Mouse (Mus musculus) midbrain, embryonic 12.5 days (tissue): Measurements from ENCODE around the gene Srrm4. TPM values are rescaled to one million over a fixed set of nuclear protein-coding genes. Genes with fewer than 3 reads are reported as not detected.

Experiments used
- ATAC-seq: fragments of 200-750 bp; cut with Nextera tagmentation; 2 replicates; pipeline ENCODE4 v1.8.0; 2017; ENCODE audit warnings: low read depth, moderate TSS enrichment, moderate library complexity; ENCODE audit not compliant: low FRiP score
- H3K27ac ChIP-seq: fragments of 300-500 bp; sonication (generic); replicated peaks from 2 replicates; pipeline ENCODE4 v1.5.1; 2016; ENCODE audit warnings: mild to moderate bottlenecking
- H3K27me3 ChIP-seq: fragments of 300-500 bp; sonication (generic); 2 replicates; pipeline ENCODE4 v1.6.1; 2016; ENCODE audit warnings: mild to moderate bottlenecking
- H3K36me3 ChIP-seq: fragments of 300-500 bp; sonication (generic); 2 replicates; pipeline ENCODE4 v1.6.1; 2016
- H3K4me1 ChIP-seq: fragments of 300-500 bp; sonication (generic); 2 replicates; pipeline ENCODE4 v1.6.1; 2016
- H3K4me2 ChIP-seq: fragments of 300-500 bp; sonication (generic); replicated peaks from 2 replicates; pipeline ENCODE4 v1.6.1; 2016; ENCODE audit warnings: mild to moderate bottlenecking, moderate library complexity
- H3K4me3 ChIP-seq: fragments of 300-500 bp; sonication (generic); 2 replicates; pipeline ENCODE4 v1.5.1; 2016; ENCODE audit warnings: mild to moderate bottlenecking
- H3K9ac ChIP-seq: fragments of 300-500 bp; sonication (generic); replicated peaks from 2 replicates; pipeline ENCODE4 v1.6.1; 2016; ENCODE audit warnings: mild to moderate bottlenecking, moderate library complexity
- H3K9me3 ChIP-seq: fragments of 300-500 bp; sonication (generic); 2 replicates; pipeline ENCODE4 v1.6.1; 2016; ENCODE audit warnings: mild to moderate bottlenecking
- WGBS: fragments of 180-500 bp; shearing (Covaris S2); methylation state at CpG from one replicate; pipeline ENCODE4 v1.1.7; 2016; 5-methylcytosine and 5-hydroxymethylcytosine counted together
- polyA plus RNA-seq: library from polyadenylated mRNA; unstranded; fragments of >200 nt; fragmentation: Nextera tagmentation; extraction: Ambion mirVana; gene quantifications from 2 replicates; pipeline ENCODE4 v1.2.1, GENCODE M21; 2016

The Srrm4 gene
- polyA plus RNA-seq, 1 experiment from 2014 or later: 21.8 TPM

- ATAC-seq: no peak
- Histone ChIP-seq H3K36me3 (peaks cover 33% of the 10 kb centered on the region), H3K27ac (peak overlapping the region; percentile 67; the same call in 1 of the 2 replicates), H3K9me3 (0 out of 2 replicates have a peak, but pooled peaks cover 8% of the 10 kb centered on the region), H3K27me3 (no peaks in the 10 kb centered on the region), H3K4me3 (no peak overlapping the region), H3K4me1 (peaks cover 36% of the 10 kb centered on the region), H3K9ac (no peak overlapping the region), H3K4me2 (no peak overlapping the region)
Observed at GRCm38 (mm10) chr5:116552584-116552983, 39.0 kb downstream of the Srrm4 start.

- H3K27me3 ChIP-seq: no peaks in the 10 kb centered on the region
- no peak overlapping the region for H3K27ac ChIP-seq
- no peak overlapping the region for H3K9ac ChIP-seq
- H3K36me3 ChIP-seq: peaks cover 48% of the 10 kb centered on the region
- H3K4me2 ChIP-seq: no peak overlapping the region
- no peaks in the 10 kb centered on the region for H3K4me1 ChIP-seq
- 34% methylated on average over 11 of the region's 11 CpGs for WGBS
- H3K9me3 ChIP-seq: peaks cover 15% of the 10 kb centered on the region; the same call in 1 of the 2 replicates
- no peak for ATAC-seq
- no peak overlapping the region for H3K4me3 ChIP-seq
Observed at GRCm38 (mm10) chr5:116545746-116546145, 45.9 kb downstream of the Srrm4 start.

- Histone ChIP-seq H3K4me1 (peaks cover 23% of the 10 kb centered on the region), H3K4me2 (no peak overlapping the region), H3K9me3 (peaks cover 8% of the 10 kb centered on the region; the same call in 1 of the 2 replicates), H3K9ac (no peak overlapping the region), H3K4me3 (no peak overlapping the region), H3K27ac (no peak overlapping the region), H3K36me3 (peaks cover 21% of the 10 kb centered on the region), H3K27me3 (no peaks in the 10 kb centered on the region)
- WGBS: 66% methylated on average over 7 of the region's 7 CpGs
- ATAC-seq: no peak
Observed at GRCm38 (mm10) chr5:116542317-116542716, 49.3 kb downstream of the Srrm4 start.

- Histone ChIP-seq H3K9ac (no peak overlapping the region), H3K27me3 (no peaks in the 10 kb centered on the region), H3K27ac (no peak overlapping the region), H3K4me1 (peaks cover 23% of the 10 kb centered on the region), H3K4me3 (no peak overlapping the region), H3K4me2 (no peak overlapping the region), H3K9me3 (peaks cover 6% of the 10 kb centered on the region; the same call in 1 of the 2 replicates), H3K36me3 (peaks cover 11% of the 10 kb centered on the region; the same call in 1 of the 2 replicates)
- no peak for ATAC-seq
- 88% methylated on average over 3 of the region's 3 CpGs for WGBS
Observed at GRCm38 (mm10) chr5:116541128-116541527, 50.5 kb downstream of the Srrm4 start.

- H3K4me3 ChIP-seq: no peak overlapping the region
- H3K9ac ChIP-seq: no peak overlapping the region
- peaks cover 23% of the 10 kb centered on the region for H3K4me1 ChIP-seq
- H3K27ac ChIP-seq: peak overlapping the region; percentile 64
- 0 out of 2 replicates have a peak, but pooled peaks cover 4% of the 10 kb centered on the region for H3K36me3 ChIP-seq
- ATAC-seq: no peak
- H3K27me3 ChIP-seq: no peaks in the 10 kb centered on the region
- H3K9me3 ChIP-seq: peaks cover 6% of the 10 kb centered on the region; the same call in 1 of the 2 replicates
- WGBS: 54% methylated on average over 3 of the region's 3 CpGs
- H3K4me2 ChIP-seq: 0 out of 2 replicates have a peak overlapping the region, but pooled peaks have one; percentile 21
Observed at GRCm38 (mm10) chr5:116539360-116539759, 52.3 kb downstream of the Srrm4 start.

GRCm38 (mm10) chr5:116538491-116538890 is 53.1 kb downstream of the Srrm4 start:
- 72% methylated on average over 3 of the region's 3 CpGs for WGBS
- Histone ChIP-seq H3K4me1 (peaks cover 23% of the 10 kb centered on the region), H3K9me3 (peaks cover 6% of the 10 kb centered on the region; the same call in 1 of the 2 replicates), H3K9ac (no peak overlapping the region), H3K4me3 (no peak overlapping the region), H3K27ac (no peak overlapping the region), H3K36me3 (0 out of 2 replicates have a peak, but pooled peaks cover 4% of the 10 kb centered on the region), H3K27me3 (no peaks in the 10 kb centered on the region), H3K4me2 (no peak overlapping the region)
- no peak for ATAC-seq

- no peak overlapping the region for H3K27ac ChIP-seq
Observed at GRCm38 (mm10) chr5:116526324-116526723, 65.3 kb downstream of the Srrm4 start.

GRCm38 (mm10) chr5:116525308-116525707 is 66.3 kb downstream of the Srrm4 start:
- Histone ChIP-seq H3K9me3 (no peaks in the 10 kb centered on the region), H3K4me2 (no peak overlapping the region), H3K4me3 (no peak overlapping the region), H3K9ac (no peak overlapping the region), H3K27me3 (no peaks in the 10 kb centered on the region), H3K4me1 (peaks cover 29% of the 10 kb centered on the region), H3K36me3 (no peaks in the 10 kb centered on the region), H3K27ac (peak overlapping the region; percentile 16; the same call in 1 of the 2 replicates)
- no peak for ATAC-seq
- 71% methylated on average over 8 of the region's 8 CpGs for WGBS

More at GRCm38 (mm10) chr5:116526324-116526723, 65.3 kb downstream of the Srrm4 start:
- peaks cover 29% of the 10 kb centered on the region for H3K4me1 ChIP-seq
- no peak overlapping the region for H3K4me2 ChIP-seq
- H3K36me3 ChIP-seq: peaks cover 5% of the 10 kb centered on the region; the same call in 1 of the 2 replicates
- no peak overlapping the region for H3K9ac ChIP-seq
- ATAC-seq: no peak
- 37% methylated on average over 4 of the region's 4 CpGs for WGBS
- H3K4me3 ChIP-seq: no peak overlapping the region
- no peaks in the 10 kb centered on the region for H3K27me3 ChIP-seq
- H3K9me3 ChIP-seq: no peaks in the 10 kb centered on the region

GRCm38 (mm10) chr5:116523553-116523952 is 68.1 kb downstream of the Srrm4 start:
- H3K27ac ChIP-seq: no peak overlapping the region
- no peaks in the 10 kb centered on the region for H3K36me3 ChIP-seq
- H3K4me1 ChIP-seq: peaks cover 23% of the 10 kb centered on the region
- no peak overlapping the region for H3K4me3 ChIP-seq
- no peaks in the 10 kb centered on the region for H3K9me3 ChIP-seq
- no peak overlapping the region for H3K4me2 ChIP-seq
- H3K9ac ChIP-seq: no peak overlapping the region
- no peak for ATAC-seq
- WGBS: 91% methylated on average over 8 of the region's 8 CpGs
- no peaks in the 10 kb centered on the region for H3K27me3 ChIP-seq

- 76% methylated on average over 9 of the region's 9 CpGs for WGBS
- Histone ChIP-seq H3K4me2 (no peak overlapping the region), H3K27ac (no peak overlapping the region), H3K27me3 (no peaks in the 10 kb centered on the region), H3K9me3 (no peaks in the 10 kb centered on the region), H3K9ac (no peak overlapping the region), H3K4me3 (no peak overlapping the region), H3K4me1 (peaks cover 24% of the 10 kb centered on the region), H3K36me3 (no peaks in the 10 kb centered on the region)
- ATAC-seq: no peak
Observed at GRCm38 (mm10) chr5:116523079-116523478, 68.5 kb downstream of the Srrm4 start.

GRCm38 (mm10) chr5:116522273-116522672 is 69.3 kb downstream of the Srrm4 start:
- H3K9ac ChIP-seq: no peak overlapping the region
- H3K27ac ChIP-seq: no peak overlapping the region
- no peak overlapping the region for H3K4me2 ChIP-seq
- H3K27me3 ChIP-seq: no peaks in the 10 kb centered on the region
- peaks cover 24% of the 10 kb centered on the region for H3K4me1 ChIP-seq
- H3K4me3 ChIP-seq: no peak overlapping the region
- ATAC-seq: no peak
- H3K36me3 ChIP-seq: no peaks in the 10 kb centered on the region
- H3K9me3 ChIP-seq: no peaks in the 10 kb centered on the region
- 89% methylated on average over 11 of the region's 11 CpGs for WGBS

GRCm38 (mm10) chr5:116518047-116518446 is 73.6 kb downstream of the Srrm4 start:
- Histone ChIP-seq H3K27ac (no peak overlapping the region), H3K4me2 (no peak overlapping the region), H3K27me3 (no peaks in the 10 kb centered on the region), H3K9ac (no peak overlapping the region), H3K36me3 (0 out of 2 replicates have a peak, but pooled peaks cover 2% of the 10 kb centered on the region), H3K4me3 (no peak overlapping the region), H3K9me3 (no peaks in the 10 kb centered on the region), H3K4me1 (peaks cover 8% of the 10 kb centered on the region; the same call in 1 of the 2 replicates)
- ATAC-seq: no peak
- WGBS: 26% methylated on average over 4 of the region's 4 CpGs

- ATAC-seq: no peak
- no peaks in the 10 kb centered on the region for H3K27me3 ChIP-seq
- H3K27ac ChIP-seq: no peak overlapping the region
- WGBS: 82% methylated on average over 4 of the region's 4 CpGs
- H3K4me3 ChIP-seq: no peak overlapping the region
- peaks cover 8% of the 10 kb centered on the region for H3K36me3 ChIP-seq
- H3K4me2 ChIP-seq: no peak overlapping the region
- H3K9me3 ChIP-seq: no peaks in the 10 kb centered on the region
- no peak overlapping the region for H3K9ac ChIP-seq
- H3K4me1 ChIP-seq: peaks cover 6% of the 10 kb centered on the region; the same call in 1 of the 2 replicates
Observed at GRCm38 (mm10) chr5:116512135-116512534, 79.5 kb downstream of the Srrm4 start.
